Mouse (Mus musculus): Measurements from ENCODE around the gene Sbno1. TPM values are rescaled to one million over a fixed set of nuclear protein-coding genes. Genes with fewer than 3 reads are reported as not detected.

Sbno1 gene
- polyA plus RNA-seq, 1 experiment, result 30.6 TPM

GRCm38 (mm10) chr5:124444208-124444607 lies 18.4 kb upstream of the Sbno1 start:
- no peak for DNase-seq (ENCODE audit: low spot score)

GRCm38 (mm10) chr5:124442628-124443027 lies 16.8 kb upstream of the Sbno1 start:
- no peak for DNase-seq (ENCODE audit: low spot score)

GRCm38 (mm10) chr5:124440094-124440701 lies 14.4 kb upstream of the Sbno1 start:
- no peak for DNase-seq (ENCODE audit: low spot score)

GRCm38 (mm10) chr5:124439447-124440093 lies 13.8 kb upstream of the Sbno1 start, which contains the start of gene Kmt5a:
Gene Kmt5a, plus strand, starts transcription at chr5:124439930.
- DNase-seq (ENCODE audit: low spot score), result peak; percentile 85

- DNase-seq (ENCODE audit: low spot score), result no peak
These were observed 12.9 kb upstream of the Sbno1 start for GRCm38 (mm10) chr5:124438746-124439145.

GRCm38 (mm10) chr5:124438229-124438628 lies 12.4 kb upstream of the Sbno1 start:
- DNase-seq (ENCODE audit: low spot score), result no peak

GRCm38 (mm10) chr5:124433048-124433447 lies 7.2 kb upstream of the Sbno1 start:
- no peak for DNase-seq (ENCODE audit: low spot score)

- DNase-seq (ENCODE audit: low spot score), result no peak
These were observed 6.7 kb upstream of the Sbno1 start for GRCm38 (mm10) chr5:124432398-124433012.

GRCm38 (mm10) chr5:124426475-124427071 lies 772 bp upstream of the Sbno1 start:
- DNase-seq (ENCODE audit: low spot score), result no peak

- peak; percentile 69 for DNase-seq (ENCODE audit: low spot score)
These were observed 934 bp downstream of the Sbno1 start for GRCm38 (mm10) chr5:124424723-124425411.

- no peak for DNase-seq (ENCODE audit: low spot score)
These were observed 1.5 kb downstream of the Sbno1 start for GRCm38 (mm10) chr5:124424200-124424722.

GRCm38 (mm10) chr5:124421786-124422185 lies 4.0 kb downstream of the Sbno1 start:
- no peak for DNase-seq (ENCODE audit: low spot score)

GRCm38 (mm10) chr5:124418903-124419302 lies 6.9 kb downstream of the Sbno1 start:
- DNase-seq (ENCODE audit: low spot score), result no peak

- no peak for DNase-seq (ENCODE audit: low spot score)
These were observed 13.6 kb downstream of the Sbno1 start for GRCm38 (mm10) chr5:124412163-124412562.

- DNase-seq (ENCODE audit: low spot score), result no peak
These were observed 15.0 kb downstream of the Sbno1 start for GRCm38 (mm10) chr5:124410808-124411207.

- no peak for DNase-seq (ENCODE audit: low spot score)
These were observed 32.1 kb downstream of the Sbno1 start for GRCm38 (mm10) chr5:124393726-124394125.

GRCm38 (mm10) chr5:124392412-124392811 lies 33.4 kb downstream of the Sbno1 start:
- DNase-seq (ENCODE audit: low spot score), result no peak

GRCm38 (mm10) chr5:124387932-124388331 lies 37.9 kb downstream of the Sbno1 start:
- DNase-seq (ENCODE audit: low spot score), result no peak

GRCm38 (mm10) chr5:124380121-124380520 lies 45.7 kb downstream of the Sbno1 start:
- no peak for DNase-seq (ENCODE audit: low spot score)

GRCm38 (mm10) chr5:124377149-124377548 lies 48.7 kb downstream of the Sbno1 start:
- no peak for DNase-seq (ENCODE audit: low spot score)

- no peak for DNase-seq (ENCODE audit: low spot score)
These were observed 49.4 kb downstream of the Sbno1 start for GRCm38 (mm10) chr5:124376401-124376800.

GRCm38 (mm10) chr5:124374298-124374697 lies 51.5 kb downstream of the Sbno1 start:
- no peak for DNase-seq (ENCODE audit: low spot score)

Data from urinary bladder, adult 2 months (tissue).